Mouse (Mus musculus): ENCODE results near the gene Duxbl1.
"Not testable (repeated sequence)": the region's sequence is repeated elsewhere in the genome, so short reads cannot be mapped to it uniquely, and the experiment has no call there.

DNA sequence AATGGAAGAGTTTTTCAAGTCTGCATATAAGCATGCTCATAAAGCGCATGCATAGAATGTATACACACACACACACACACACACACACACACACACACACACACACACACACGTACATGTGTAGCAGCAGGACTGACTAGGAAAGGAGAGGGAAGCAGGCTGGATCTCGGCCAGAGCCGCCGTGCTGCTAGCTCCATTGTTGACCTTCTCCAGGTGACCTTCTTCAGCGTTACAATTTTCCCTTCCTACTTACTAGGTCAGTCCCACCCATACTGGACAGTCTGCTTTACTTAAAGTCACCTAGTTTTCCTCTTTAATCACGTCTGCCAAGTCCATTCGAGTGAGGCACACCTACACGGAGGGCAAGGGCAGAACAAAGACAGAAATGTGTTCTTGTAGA is 3.5 kb downstream of the Duxbl1 start:
- TF ChIP-seq CTCF (IDR thresholded peaks at IDR 0.05; ENCODE audit: borderline replicate concordance, insufficient read depth, low read length); POLR2A (IDR thresholded peaks at IDR 0.05; ENCODE audit: low read depth, low read length): not testable (repeated sequence)

Measured in embryonic fibroblast, embryonic 13.5 days (primary cell).